Mouse (Mus musculus) liver, embryonic 11.5 days (tissue): ENCODE data around the gene Flii. TPM values are rescaled to one million over a fixed set of nuclear protein-coding genes. Genes with fewer than 3 reads are reported as not detected.

Experiments
- microRNA-seq: library from miRNA; unstranded; fragments of <30 nt; microRNA quantifications from one replicate; pipeline ENCODE4, GENCODE M21; 2017; ENCODE audit warnings: borderline number of aligned reads
- polyA plus RNA-seq: library from polyadenylated mRNA; unstranded; fragments of >200 nt; fragmentation: Nextera tagmentation; extraction: Ambion mirVana; gene quantifications from 2 replicates; pipeline ENCODE4 v1.2.1, GENCODE M21; 2014

Gene Flii
- polyA plus RNA-seq, 1 experiment from 2014 or later, result 61.3 TPM

Small RNAs within 50 kb of the gene (microRNA-seq; reads per million reads assigned to microRNA genes)
- gene Mir5100, result 1.4 reads per million

Other genes with a start within 250 kb of the Flii start
- gene Alkbh5, start 190.9 kb downstream of the Flii start, polyA plus RNA-seq, result 37.7 and 38.5 TPM in 2 replicates
- gene Llgl1, start 27.5 kb downstream of the Flii start, polyA plus RNA-seq, result 35.6 and 35.9 TPM in 2 replicates
- gene Mief2, start 1.1 kb upstream of the Flii start, polyA plus RNA-seq, result 8.0 and 8.9 TPM in 2 replicates
- gene Top3a, start 50.1 kb upstream of the Flii start, polyA plus RNA-seq, result 16.2 and 19.1 TPM in 2 replicates
- 7.7 and 7.8 TPM in 2 replicates for gene Smcr8, start 50.3 kb upstream of the Flii start, polyA plus RNA-seq
- 93.5 and 101 TPM in 2 replicates for gene Shmt1, start 84.5 kb upstream of the Flii start, polyA plus RNA-seq
- 40.3 and 42.7 TPM in 2 replicates for gene Dhrs7b, start 103.4 kb upstream of the Flii start, polyA plus RNA-seq
- 63.8 and 64.1 TPM in 2 replicates for gene Tmem11, start 152.0 kb upstream of the Flii start, polyA plus RNA-seq
- gene Natd1, start 187.5 kb upstream of the Flii start, polyA plus RNA-seq, result 11.2 and 13.3 TPM in 2 replicates
- gene Map2k3, start 204.8 kb upstream of the Flii start, polyA plus RNA-seq, result 132 and 136 TPM in 2 replicates